Mouse (Mus musculus) myocyte (in vitro differentiated cells): ENCODE measurements around the gene Rasal1. TPM values are rescaled to one million over a fixed set of nuclear protein-coding genes. Genes with fewer than 3 reads are reported as not detected.
A peak's percentile ranks its signal among the peaks of the same experiment; 100 is the strongest.

Experiments used
- H3K27me3 ChIP-seq: one replicate; pipeline ENCODE4 v1.6.1; 2011; ENCODE audit not compliant: control insufficient read depth, insufficient read depth, insufficient read length
- H3K36me3 ChIP-seq: one replicate; pipeline ENCODE4 v1.6.1; 2011; ENCODE audit not compliant: control insufficient read depth, insufficient read depth
- H3K4me2 ChIP-seq: one replicate; pipeline ENCODE4 v1.6.1; 2011; ENCODE audit warnings: low read depth, control low read depth
- H3K4me3 ChIP-seq: one replicate; pipeline ENCODE4 v1.5.1; 2011; ENCODE audit warnings: mild to moderate bottlenecking, control low read depth, moderate library complexity
- H3K79me2 ChIP-seq: one replicate; pipeline ENCODE4 v1.6.1; 2011; ENCODE audit not compliant: control insufficient read depth, insufficient read depth
- H3ac ChIP-seq: one replicate; pipeline ENCODE4 v1.6.1; 2011; ENCODE audit not compliant: control insufficient read depth, insufficient read length
- CEBPB ChIP-seq: IDR thresholded peaks from 2 replicates; pipeline ENCODE4 v1.6.1; 2011; ENCODE audit warnings: mild to moderate bottlenecking, moderate library complexity; ENCODE audit not compliant: poor library complexity, insufficient read depth, severe bottlenecking
- E2F4 ChIP-seq: IDR thresholded peaks from one replicate; pipeline ENCODE4 v1.6.1; 2011; ENCODE audit warnings: mild to moderate bottlenecking, control low read depth, moderate library complexity; ENCODE audit not compliant: insufficient read depth
- MAX ChIP-seq: IDR thresholded peaks from one replicate; pipeline ENCODE4 v1.6.1; 2011; ENCODE audit warnings: low read depth, mild to moderate bottlenecking, control low read depth
- MYOD1 ChIP-seq, 3 experiments: IDR thresholded peaks; one replicate each; pipeline ENCODE4 v1.6.1; 2011; ENCODE audit warnings: control low read depth in 2 of 3, low read depth in 2 of 3, mild to moderate bottlenecking in 2 of 3, moderate library complexity in 1 of 3; ENCODE audit not compliant: insufficient read length in 2 of 3, control insufficient read depth in 1 of 3
- MYOG ChIP-seq, 3 experiments: IDR thresholded peaks; one replicate each; pipeline ENCODE4 v1.6.1; 2011; ENCODE audit warnings: control low read depth in 2 of 3, low read depth in 2 of 3, mild to moderate bottlenecking in 2 of 3; ENCODE audit not compliant: insufficient read length in 2 of 3, control insufficient read depth in 1 of 3, insufficient read depth in 1 of 3
- POLR2A ChIP-seq: IDR thresholded peaks from one replicate; pipeline ENCODE4 v1.6.1; 2011; ENCODE audit warnings: low read depth, mild to moderate bottlenecking, control low read depth, moderate library complexity; ENCODE audit not compliant: insufficient read length
- POLR2AphosphoS2 ChIP-seq: IDR thresholded peaks from one replicate; pipeline ENCODE4 v1.6.1; 2011; ENCODE audit warnings: low read depth, control low read depth; ENCODE audit not compliant: insufficient read length
- REST ChIP-seq: IDR thresholded peaks from one replicate; pipeline ENCODE4 v1.6.1; 2011; ENCODE audit warnings: mild to moderate bottlenecking, control low read depth, moderate library complexity; ENCODE audit not compliant: insufficient read depth, insufficient read length
- SRF ChIP-seq: IDR thresholded peaks from one replicate; pipeline ENCODE4 v1.6.1; 2011; ENCODE audit warnings: low read depth; ENCODE audit not compliant: control insufficient read depth, insufficient read length
- TCF12 ChIP-seq: IDR thresholded peaks from one replicate; pipeline ENCODE4 v1.6.1; 2011; ENCODE audit warnings: mild to moderate bottlenecking, control low read depth; ENCODE audit not compliant: poor library complexity, insufficient read depth, severe bottlenecking
- TCF3 ChIP-seq: IDR thresholded peaks from one replicate; pipeline ENCODE4 v1.6.1; 2011; ENCODE audit warnings: low read depth, control low read depth; ENCODE audit not compliant: insufficient read length
- USF1 ChIP-seq: IDR thresholded peaks from one replicate; pipeline ENCODE4 v1.6.1; 2011; ENCODE audit warnings: low read depth, mild to moderate bottlenecking, control low read depth, moderate library complexity
- polyA plus RNA-seq: library from polyadenylated mRNA; unstranded; fragments of >200 nt; fragmentation: generic; extraction: Trizol; gene quantifications from one replicate; pipeline ENCODE4 v1.2.1, GENCODE M21; 2012; ENCODE audit warnings: missing spikeins

Rasal1 gene
- polyA plus RNA-seq, 1 experiment, result 0.01 TPM

DNA sequence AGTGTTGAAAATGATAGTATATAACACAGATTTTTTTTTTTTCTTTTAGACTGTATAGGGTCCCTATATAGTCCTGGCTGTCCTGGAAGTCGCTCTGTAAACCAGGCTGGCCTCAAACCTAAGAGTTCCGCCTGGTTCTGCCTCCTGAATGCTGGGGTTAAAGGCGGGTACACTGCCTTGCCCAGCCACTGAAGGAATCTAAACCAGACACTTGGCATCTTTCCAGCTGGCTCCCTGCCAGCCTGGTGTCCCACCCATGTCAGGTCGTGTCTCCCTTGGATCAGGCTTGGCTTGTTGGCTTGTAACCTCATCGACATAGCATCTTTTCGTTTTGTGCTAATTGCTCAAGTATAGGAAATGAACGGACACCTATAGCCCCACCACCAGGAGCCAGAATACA lies 20.0 kb upstream of the Rasal1 start:
- Histone ChIP-seq H3K79me2 (no peaks in the 10 kb centered on the region), H3K4me3 (no peak overlapping the region), H3K4me2 (no peak overlapping the region), H3ac (no peak overlapping the region), H3K36me3 (peaks cover 3% of the 10 kb centered on the region), H3K27me3 (peaks cover 4% of the 10 kb centered on the region)
- TF ChIP-seq E2F4 (no peak), POLR2AphosphoS2 (peak; percentile 21)

DNA sequence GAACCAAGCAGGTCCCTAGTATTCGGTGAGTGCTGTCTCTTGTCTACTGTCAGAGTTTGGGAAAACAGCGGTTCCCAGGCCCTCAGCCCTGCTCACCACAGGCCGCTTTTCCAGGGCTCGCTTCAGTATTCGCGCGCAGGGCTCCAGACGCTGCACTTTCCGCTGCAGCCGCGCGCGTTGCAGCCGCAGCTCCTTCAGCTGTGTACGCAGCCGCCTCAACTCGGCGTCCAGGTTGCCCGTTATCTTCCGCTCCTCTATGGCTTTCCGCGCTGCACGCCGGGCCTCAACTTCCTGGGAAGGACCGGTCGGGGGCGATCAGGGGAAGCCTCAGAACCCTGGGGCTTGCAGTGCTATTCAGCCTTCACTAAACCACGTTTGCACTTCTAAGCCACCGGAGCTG lies 17.5 kb upstream of the Rasal1 start:
- Histone ChIP-seq H3ac (no peak overlapping the region), H3K4me3 (no peak overlapping the region), H3K4me2 (no peak overlapping the region), H3K79me2 (no peaks in the 10 kb centered on the region), H3K36me3 (peaks cover 1% of the 10 kb centered on the region), H3K27me3 (peaks cover 25% of the 10 kb centered on the region)
- TF ChIP-seq E2F4 (no peak), MYOD1 (IDR thresholded peaks at IDR 0.05; ENCODE audit: control insufficient read depth in 1 of 3, insufficient read length in 2 of 3, low read depth in 2 of 3) (no peak), REST (no peak), MYOG (IDR thresholded peaks at IDR 0.05; ENCODE audit: control insufficient read depth in 1 of 3, insufficient read depth in 1 of 3, insufficient read length in 2 of 3, low read depth in 2 of 3) (no peak), TCF12 (no peak), POLR2A (no peak), MAX (no peak), POLR2AphosphoS2 (no peak), CEBPB (no peak), USF1 (no peak), SRF (no peak), TCF3 (no peak)

DNA sequence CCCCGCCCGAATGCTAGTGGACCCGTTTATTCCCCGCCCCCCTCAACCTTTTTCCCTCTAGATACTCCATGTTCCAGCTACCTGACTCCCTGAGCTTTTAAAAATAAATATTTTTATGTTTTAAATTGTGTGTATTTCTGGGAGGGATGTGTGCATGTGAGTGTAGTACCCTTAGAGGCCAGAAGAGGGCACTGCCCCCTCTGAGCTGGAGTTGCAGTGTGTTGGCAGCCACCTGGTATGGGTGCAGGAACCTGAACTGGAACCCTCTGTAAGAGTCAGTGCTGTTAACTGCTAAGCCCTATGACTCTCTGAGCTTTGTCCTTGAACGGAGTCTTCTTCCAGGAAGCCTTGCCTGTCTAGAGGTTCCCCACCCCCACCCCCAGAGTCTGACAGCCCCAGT lies 16.7 kb upstream of the Rasal1 start:
- Histone ChIP-seq H3K79me2 (no peaks in the 10 kb centered on the region), H3K36me3 (no peaks in the 10 kb centered on the region), H3K27me3 (peaks cover 25% of the 10 kb centered on the region), H3K4me3 (no peak overlapping the region), H3ac (no peak overlapping the region), H3K4me2 (no peak overlapping the region)
- TF ChIP-seq MYOD1 (IDR thresholded peaks at IDR 0.05; ENCODE audit: control insufficient read depth in 1 of 3, insufficient read length in 2 of 3, low read depth in 2 of 3) (no peak), REST (no peak), TCF3 (no peak), POLR2AphosphoS2 (no peak), SRF (no peak), POLR2A (no peak)

DNA sequence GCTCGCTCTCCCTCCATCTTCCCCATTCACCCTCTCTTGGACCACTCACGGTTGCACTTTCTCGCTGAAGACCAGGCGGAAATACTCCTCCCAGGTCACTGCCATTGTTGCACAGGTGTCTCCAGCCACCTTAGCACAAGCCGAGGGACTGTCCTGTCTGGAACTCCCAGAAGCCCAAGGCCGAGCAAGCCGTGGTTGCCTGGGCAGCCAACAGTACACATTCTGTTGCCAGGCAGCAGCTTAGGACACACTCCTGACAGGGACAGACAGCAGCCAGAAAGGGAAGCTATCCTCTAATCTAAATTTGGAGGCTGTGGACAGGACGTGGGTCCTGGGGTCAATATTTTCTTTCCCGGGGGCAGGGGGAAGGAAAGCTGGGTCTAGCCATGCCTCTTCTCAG lies 14.5 kb upstream of the Rasal1 start, which contains the start of gene Cfap73:
Cfap73 (minus strand) TSS at position 105 of the 400 bp plus-strand sequence.
- TF ChIP-seq MYOD1 (IDR thresholded peaks at IDR 0.05; ENCODE audit: control insufficient read depth in 1 of 3, insufficient read length in 2 of 3, low read depth in 2 of 3) (no peak), REST (no peak)
- Histone ChIP-seq H3K36me3 (no peaks in the 10 kb centered on the region), H3K4me2 (no peak within 1 kb of the TSS), H3ac (no peak within 1 kb of the TSS), H3K79me2 (no peaks in the 10 kb centered on the region), H3K27me3 (peaks cover 37% of the 10 kb centered on the region), H3K4me3 (no peak within 1 kb of the TSS)

DNA sequence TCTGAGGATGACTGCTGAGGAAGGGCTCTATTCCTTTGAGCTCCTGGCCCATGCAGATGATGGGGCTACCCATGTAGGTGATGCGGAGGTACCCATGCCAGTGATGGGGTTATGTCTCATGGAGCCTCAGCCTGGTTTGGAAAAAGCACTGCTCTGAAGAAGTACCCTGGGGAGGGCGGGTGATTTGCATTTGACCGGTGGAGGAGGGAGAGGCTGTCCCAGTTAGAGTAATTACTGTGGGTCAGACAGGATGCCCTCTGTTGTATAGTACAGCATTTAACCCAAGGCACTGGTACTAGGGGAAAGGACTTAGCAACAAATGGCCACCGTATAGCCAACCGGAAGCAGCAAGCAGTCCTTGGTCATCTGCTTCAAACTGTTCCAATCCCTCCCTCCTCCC lies 13.8 kb upstream of the Rasal1 start:
- TF ChIP-seq USF1 (no peak), MYOG (IDR thresholded peaks at IDR 0.05; ENCODE audit: control insufficient read depth in 1 of 3, insufficient read depth in 1 of 3, insufficient read length in 2 of 3, low read depth in 2 of 3) (no peak), MYOD1 (IDR thresholded peaks at IDR 0.05; ENCODE audit: control insufficient read depth in 1 of 3, insufficient read length in 2 of 3, low read depth in 2 of 3) (no peak), TCF12 (no peak), CEBPB (no peak), POLR2A (no peak), MAX (no peak)
- Histone ChIP-seq H3K79me2 (no peaks in the 10 kb centered on the region), H3K4me2 (no peak overlapping the region), H3K36me3 (no peaks in the 10 kb centered on the region), H3K4me3 (no peak overlapping the region), H3K27me3 (peaks cover 37% of the 10 kb centered on the region), H3ac (no peak overlapping the region)

DNA sequence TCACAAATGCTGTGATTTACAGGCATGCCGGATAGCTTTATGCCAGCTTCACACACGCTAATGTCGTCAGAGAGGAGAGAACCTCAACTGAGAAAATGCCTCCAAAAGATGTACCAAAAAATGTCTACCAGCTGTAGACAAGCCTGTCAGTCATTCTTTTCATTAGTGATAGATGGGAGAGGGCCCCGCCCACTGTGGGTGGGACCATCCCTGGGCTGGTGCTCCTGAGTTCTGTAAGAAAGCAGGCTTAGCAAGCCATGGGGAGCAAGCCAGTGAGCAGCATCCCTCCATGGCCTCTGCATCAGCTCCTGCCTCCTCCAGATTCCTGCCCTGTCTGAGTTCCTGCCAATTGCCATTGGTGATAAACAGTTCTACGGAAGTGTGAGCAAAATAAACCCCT lies 13.0 kb upstream of the Rasal1 start:
- Histone ChIP-seq H3K27me3 (peaks cover 42% of the 10 kb centered on the region), H3ac (no peak overlapping the region), H3K79me2 (no peaks in the 10 kb centered on the region), H3K36me3 (no peaks in the 10 kb centered on the region), H3K4me3 (no peak overlapping the region), H3K4me2 (no peak overlapping the region)
- TF ChIP-seq POLR2A, result no peak
- TF ChIP-seq USF1, result no peak
- TF ChIP-seq TCF3, result no peak
- no peak for TF ChIP-seq MYOD1 (IDR thresholded peaks at IDR 0.05; ENCODE audit: control insufficient read depth in 1 of 3, insufficient read length in 2 of 3, low read depth in 2 of 3)
- TF ChIP-seq POLR2AphosphoS2, result no peak
